Mouse (Mus musculus): ENCODE data around the gene Pip4k2a.

The Pip4k2a gene

DNA sequence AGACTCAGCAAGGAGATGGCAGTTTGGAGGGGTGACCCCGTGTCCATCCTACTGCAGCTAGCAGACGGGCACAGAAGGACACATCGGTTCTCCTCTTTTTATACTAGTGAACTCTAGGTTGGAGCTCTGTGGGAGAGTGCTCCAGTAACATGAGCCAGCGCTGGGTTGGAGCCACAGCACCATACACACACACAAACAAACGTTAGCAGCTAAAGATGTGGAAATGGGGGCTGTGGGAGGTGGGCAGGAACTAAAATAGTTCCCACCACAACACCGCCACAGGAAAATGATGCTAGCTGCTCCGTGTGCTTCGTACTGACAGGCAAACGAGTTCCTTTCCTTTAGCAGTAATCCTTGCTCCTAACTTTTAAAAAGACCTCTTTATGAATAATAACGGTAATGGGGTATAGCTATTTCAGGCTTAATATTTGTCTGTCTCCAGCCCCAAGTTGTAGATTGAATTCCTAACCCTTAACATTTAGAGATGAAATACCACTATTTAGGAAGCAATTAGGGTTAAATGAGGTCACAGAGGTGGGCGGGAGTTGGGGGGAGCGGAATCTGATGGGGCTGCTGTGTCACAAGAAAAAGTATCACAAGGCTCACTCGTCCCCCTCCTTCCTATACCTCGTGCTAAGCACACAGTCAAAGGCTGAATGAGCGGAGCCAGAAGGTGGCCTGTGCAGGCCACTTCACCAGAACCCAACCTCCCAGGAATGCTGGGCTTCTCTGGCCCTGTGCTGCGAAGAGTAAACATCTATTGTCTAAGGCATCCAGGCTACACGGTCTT, 73.9 kb downstream of the Pip4k2a start:
- no peak for DNase-seq (ENCODE audit: low spot score)

DNA sequence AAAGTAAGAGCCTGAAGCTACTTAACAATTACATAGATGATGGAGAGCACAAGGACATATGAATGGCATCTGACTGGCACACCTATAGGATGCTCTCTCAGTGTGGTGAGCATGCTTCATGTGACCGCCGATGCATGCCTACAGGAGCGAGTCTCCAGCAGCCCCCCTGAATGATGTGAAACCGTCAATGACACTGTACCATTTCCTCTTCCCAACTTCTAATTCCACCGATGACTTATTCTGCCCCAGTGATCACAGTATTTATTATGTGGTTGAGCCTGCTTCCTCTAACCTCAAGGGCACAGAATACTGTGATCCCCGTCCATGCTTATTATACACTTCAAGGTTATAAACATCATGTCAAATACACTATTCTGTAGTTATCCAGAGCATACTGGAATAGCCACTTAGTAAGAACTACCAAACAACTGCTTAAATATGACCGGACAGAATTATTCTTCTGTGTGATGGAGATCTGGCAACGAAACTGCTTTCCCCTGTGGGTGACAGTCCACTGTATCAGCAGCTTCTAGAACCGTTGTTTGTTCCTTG, 74.8 kb downstream of the Pip4k2a start:
- no peak for DNase-seq (ENCODE audit: low spot score)

DNA sequence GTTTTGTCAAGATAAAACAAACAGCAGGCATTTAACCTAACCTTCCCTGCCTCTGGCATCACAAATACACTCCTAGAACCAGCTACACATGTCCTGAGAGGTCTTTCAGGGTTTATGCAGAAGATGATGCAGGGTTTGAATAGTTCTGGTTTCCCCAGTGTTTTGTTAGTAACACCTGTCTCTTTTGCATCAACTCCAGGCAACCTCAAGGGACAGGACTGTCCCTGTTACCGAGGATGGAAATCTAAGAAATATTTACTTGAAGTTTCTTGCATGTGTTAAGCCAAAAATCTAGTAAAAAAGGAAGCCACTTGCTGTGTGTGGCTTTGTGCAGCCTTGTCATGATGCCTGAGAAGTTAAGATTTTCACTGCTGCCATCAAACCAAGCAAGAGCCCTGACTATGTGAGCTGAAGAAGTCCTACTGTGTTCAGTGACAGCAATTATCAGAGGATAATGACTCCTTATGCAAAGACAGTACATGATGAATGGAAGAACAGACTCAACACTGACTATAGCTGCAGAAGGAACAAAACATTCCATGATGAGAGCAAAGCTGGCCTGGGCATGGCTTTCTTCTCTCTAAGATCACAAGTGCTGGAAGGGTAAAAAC, 76.3 kb downstream of the Pip4k2a start:
- DNase-seq (ENCODE audit: low spot score): no peak

DNA sequence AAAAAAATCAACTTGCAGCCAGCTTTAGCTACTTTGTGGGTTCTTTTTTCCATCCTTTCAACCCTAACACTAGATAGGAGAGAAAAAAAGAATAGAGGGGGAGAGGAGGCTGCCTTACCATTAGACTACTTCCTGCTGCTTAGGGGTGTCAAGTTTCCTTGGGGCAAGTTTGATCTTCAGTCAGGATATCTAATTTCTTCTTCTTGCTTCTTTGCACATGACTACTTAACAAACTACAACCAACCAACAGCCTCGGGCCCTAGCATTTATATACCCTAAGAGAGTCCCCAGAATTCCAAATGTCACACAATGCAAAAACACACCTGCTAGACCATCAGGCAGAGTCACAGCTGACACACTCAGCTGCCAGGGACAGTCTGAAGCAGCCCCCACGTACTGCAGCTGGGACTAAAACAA, 77.5 kb downstream of the Pip4k2a start:
- no peak for DNase-seq (ENCODE audit: low spot score)

DNA sequence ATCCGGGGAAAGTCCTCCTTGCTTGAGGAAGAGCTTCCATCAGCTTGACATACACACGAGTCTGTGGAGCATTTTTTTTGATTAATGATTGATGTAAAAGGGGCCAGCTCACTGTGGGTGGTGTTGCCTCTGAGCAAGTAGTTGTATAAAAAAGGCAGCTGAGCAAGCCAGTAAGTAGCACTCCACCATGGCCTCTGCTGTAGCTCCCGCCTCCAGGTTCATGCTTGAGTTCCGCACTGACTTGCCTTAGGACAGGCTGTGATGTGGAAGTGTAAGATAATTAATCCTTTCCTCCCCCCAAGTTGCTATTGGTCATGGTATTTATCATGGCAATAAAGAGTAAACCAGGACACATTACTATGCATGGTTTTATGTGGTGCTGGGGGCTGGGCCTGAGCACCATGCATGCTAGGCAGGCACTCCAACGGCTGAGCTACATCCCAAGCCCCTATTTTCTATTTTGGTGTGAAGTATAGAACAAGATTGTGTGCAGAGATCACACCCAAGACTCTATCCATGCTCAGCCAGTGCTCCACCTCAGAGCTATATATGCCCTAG, 78.0 kb downstream of the Pip4k2a start:
- no peak for DNase-seq (ENCODE audit: low spot score)

DNA sequence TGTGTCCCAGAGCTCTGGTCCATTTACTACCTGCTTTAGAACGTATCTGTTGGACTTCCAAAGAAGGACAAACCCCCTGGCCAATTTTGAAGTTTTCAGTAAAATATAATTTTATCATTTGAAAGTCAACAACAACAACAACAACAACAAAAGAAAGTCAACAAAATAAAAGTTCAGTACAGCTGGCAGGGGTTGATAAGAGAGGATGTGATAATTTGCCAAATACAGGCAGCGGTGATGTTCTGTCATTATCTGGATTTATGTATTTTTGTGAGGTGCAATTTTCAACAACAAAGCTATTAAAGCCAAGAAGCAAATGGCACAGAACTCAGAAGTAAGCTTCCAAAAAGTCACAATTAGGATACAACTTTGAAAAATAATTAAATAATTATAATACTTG, 80.1 kb downstream of the Pip4k2a start:
- DNase-seq (ENCODE audit: low spot score): no peak

DNA sequence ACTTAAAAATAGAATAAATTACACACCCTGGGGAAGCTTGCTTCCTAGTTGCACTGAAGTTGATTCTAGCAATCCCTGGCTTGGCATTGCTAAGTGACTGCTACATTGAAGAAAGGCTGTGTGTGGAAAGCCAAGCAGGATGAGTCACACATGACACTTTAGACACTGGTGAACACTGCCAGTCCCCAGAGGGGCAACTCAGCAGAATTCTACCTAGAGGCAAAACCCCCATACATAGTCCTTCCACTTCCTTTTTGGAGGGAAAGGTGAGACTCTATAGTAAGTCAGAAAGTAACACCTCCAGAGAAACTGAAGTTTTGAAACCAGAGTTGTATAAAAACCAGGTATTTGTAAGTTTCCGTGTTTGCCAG, 80.6 kb downstream of the Pip4k2a start:
- no peak for DNase-seq (ENCODE audit: low spot score)

DNA sequence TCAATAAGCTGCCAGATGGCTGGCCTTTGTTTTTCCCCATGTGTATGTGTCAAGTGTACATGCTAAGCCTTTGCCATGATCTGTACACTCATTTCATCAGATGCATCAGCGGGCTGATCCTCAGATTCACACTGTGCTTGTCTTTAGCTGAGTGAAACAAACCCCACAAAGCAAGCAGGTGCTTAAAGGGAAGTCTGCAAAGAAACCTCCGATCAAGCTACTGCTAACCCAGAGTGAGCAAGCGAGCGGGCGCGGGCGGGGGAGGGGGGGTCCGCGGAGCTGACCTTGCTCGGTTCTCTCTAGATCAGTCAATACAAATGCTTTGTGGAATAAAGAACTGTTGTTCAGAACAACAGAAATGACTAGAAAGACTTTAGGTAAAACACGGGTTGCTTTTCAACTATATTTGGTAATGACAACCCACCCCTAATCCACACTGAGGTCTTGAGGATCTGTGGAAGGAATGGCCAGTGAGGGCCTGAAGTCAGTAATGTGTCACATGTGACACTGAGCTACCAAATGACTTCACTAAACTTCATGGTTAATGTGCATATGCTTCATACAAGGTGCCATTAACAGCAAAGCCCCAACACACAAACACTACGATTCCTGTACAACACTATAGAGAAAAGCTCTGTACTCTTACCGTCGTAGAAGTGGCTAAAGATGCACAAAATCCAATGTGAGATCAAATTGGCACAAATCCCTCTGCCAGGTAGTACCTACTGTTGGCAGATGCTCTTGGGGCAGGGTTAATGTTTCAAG, 81.1 kb downstream of the Pip4k2a start:
- DNase-seq (ENCODE audit: low spot score): no peak

DNA sequence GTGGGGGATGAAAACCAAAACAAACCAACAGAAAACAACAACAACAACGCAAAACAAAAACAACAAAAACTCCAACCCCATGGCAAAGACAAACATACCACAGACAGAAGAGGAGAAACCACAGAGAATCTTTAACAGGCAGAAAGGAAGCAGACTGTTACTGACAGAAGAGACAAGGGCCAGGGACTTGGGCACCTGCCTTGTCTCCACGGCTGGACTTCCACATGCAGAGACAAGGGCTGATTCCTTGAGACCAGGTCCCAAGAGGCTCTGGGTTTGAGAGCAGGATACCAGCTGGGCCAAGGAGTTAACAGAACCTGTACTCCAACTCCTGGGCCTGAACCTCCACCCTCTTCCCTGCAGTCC, 81.9 kb downstream of the Pip4k2a start:
- no peak for DNase-seq (ENCODE audit: low spot score)

DNA sequence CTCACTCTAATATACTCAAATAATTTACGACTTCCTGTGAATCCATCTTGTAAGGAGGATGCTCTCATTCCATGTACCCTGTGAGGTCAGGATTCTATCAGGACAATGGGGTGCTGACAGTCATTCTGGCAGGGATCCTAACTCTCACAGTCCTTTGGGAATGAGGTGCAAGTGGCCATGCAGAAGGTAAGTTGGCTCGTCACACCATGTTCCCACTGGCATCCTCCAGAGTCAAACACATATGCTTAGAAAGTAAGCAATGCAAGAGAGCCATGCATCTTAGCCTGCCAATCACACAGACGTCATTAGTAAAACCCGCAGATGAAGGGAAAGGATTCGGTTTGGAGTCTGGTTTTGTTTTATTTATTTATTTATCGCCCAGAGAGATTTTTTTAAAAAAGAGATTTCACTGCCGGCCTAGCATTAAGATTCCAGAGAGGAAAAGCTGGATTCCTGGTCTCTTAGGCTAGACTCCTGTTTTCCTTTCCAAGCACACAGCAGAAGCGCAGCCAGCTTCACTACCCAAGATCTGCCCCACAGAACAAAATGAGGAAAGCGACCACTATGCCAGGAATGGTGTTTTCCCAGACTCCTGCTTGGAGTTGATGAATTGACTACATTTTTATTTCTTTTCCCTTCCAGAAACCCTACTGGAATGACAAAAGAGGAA, 82.4 kb downstream of the Pip4k2a start:
- no peak for DNase-seq (ENCODE audit: low spot score)

DNA sequence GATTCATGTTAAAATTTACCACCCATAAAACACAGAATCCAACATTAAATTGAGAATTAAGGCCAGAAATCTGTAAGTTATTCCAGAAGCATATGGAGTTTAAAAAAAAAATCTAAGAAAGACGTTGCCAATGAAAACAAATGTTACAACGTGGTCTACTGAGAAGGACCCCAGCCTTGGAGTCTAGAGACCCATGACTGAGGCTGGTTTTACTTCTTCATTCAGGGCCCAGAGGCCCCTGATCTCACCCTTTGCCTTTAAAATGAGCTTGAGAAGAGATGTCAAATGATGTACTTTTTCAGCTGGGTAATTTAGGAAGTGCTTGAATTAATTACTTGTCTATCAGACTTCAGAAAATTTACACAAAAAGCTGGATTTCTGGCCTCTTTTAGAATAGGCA, 83.2 kb downstream of the Pip4k2a start:
- DNase-seq (ENCODE audit: low spot score): no peak

DNA sequence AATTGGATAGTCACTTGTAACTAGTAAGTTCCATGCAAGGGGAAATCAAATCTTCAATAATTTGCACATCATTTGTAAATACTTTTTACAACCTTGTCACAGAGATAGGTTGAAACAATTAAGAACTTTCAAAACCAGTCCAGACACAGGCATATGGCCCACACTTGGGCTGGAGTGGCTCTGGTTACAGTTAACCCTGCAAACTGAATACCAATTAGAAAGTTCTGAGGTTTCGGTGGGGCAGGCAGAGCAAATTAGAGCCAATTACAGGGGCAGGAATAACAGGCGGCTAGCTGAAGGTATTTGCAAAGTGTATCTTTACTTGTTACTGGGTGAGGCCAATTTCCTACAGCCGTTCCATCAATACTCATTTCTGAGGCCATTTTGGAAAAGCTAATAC, 84.3 kb downstream of the Pip4k2a start:
- DNase-seq (ENCODE audit: low spot score): no peak

DNA sequence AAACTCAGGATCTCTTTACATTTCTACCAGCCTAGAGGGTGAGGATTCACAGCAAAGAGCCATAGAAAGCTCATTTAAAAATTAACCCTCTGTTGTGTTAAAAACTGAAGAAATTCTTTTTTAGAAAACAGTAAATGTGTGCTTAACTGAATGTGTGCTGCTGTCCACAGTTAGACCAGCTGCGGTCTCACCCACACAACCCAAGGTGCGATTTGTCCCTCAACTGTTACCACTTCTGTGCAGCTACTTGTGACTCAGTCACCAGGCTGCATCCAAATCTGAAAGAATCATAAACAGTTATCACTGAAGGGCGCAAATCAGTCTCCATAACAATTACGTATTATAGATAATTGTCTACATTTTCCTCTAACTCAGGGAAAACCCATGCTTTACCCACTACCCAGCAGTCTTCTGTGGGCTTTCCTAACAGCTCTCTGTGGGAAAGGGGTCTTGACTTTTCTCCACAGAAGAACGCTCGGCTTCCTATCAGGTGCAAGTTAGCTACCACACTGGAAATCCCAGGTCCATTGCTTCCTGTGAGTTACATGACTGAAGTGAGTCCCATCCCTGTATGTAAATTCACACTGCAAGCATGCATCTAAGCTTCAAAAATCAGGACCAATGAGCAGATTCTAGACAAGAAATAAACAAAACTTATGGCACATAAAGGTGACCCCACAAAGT, 86.5 kb downstream of the Pip4k2a start:
- DNase-seq (ENCODE audit: low spot score): no peak

DNA sequence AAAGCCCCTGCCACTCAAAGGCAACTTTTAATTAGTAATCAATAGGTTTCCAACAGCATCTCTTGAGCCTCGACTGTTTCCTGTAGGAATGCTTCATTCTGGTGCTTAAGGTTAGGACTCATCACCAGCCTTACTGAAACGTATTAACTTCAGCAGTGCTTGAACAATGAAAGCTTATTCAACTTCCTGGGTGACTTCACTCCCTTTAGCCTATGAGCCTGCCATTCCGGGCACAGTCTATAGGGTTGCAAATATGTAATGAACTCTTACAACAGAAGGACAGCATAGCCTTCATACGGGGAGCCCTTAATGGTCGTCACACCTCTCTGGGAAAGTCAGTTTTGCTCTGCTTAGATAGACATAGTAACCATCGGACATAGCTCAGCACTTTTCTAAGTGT, 87.7 kb downstream of the Pip4k2a start:
- no peak for DNase-seq (ENCODE audit: low spot score)

DNA sequence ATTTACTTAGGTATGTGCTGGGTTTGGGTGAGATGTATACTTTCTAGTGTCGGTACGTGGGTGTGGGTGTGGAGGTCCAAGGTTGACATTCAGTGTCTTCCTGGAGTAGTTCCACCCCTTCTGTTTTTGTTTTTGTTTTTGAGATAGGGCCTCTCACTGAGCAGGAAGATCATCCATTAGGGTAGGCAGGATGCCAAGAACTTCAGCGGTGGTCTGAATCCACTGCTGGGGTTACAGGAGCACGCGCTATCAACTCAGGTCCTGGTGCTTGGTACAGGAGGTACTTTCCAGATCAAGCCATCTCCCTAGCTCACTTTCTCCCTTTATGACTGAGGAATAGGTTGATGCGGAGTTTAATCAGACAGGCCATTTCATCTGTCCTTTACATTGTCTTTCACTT, 88.2 kb downstream of the Pip4k2a start:
- no peak for DNase-seq (ENCODE audit: low spot score)

DNA sequence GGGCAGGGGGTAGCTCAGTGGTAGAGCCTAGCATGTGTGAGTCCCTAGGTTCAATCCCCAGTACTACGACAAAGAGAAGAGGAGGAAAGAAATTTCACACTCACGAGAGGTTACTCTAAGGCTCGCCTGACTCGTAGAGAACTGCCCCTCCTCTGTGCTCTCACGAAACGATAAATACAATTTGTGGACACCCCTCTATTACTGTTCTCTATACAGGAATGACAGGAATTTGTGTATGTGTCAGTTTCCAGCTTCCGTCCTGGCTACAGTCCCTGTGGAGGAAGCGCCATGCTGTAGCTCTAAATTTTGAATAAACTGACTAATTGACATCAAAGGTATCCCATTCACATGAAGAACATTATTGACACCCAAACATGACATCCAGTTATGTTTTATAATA, 90.7 kb downstream of the Pip4k2a start:
- no peak for DNase-seq (ENCODE audit: low spot score)

DNA sequence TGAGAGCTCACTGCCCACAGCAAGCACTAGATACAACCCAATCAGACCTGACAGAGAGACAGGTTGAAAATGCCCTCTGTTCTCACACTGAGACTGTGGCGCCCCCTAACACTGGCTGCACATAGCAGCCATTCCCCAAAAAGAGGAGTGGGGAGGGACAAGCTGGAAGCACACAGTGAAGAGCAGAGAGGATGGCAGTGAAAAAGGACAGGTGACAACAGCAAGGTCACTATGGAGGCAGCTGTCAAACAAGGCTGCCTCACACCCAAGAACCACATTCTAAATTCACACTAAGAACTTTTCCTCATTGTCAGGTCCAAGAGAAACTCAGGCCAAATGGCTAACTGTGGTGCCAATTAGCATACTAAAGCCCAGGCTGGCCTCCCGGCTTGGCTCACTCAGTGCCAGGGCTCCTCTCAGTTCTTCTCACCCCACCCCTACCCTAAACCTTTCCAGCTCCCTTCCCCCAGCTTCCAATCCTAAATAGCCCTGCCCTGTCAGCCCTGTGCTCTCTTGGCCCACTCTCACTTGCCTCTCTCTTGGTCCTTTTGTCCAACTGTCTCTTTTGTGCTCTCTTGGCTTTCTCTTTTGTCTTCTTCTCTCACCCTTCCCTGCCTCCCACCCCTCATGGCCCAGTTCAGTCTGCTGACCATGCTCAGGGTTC, 91.4 kb downstream of the Pip4k2a start:
- no peak for DNase-seq (ENCODE audit: low spot score)

DNA sequence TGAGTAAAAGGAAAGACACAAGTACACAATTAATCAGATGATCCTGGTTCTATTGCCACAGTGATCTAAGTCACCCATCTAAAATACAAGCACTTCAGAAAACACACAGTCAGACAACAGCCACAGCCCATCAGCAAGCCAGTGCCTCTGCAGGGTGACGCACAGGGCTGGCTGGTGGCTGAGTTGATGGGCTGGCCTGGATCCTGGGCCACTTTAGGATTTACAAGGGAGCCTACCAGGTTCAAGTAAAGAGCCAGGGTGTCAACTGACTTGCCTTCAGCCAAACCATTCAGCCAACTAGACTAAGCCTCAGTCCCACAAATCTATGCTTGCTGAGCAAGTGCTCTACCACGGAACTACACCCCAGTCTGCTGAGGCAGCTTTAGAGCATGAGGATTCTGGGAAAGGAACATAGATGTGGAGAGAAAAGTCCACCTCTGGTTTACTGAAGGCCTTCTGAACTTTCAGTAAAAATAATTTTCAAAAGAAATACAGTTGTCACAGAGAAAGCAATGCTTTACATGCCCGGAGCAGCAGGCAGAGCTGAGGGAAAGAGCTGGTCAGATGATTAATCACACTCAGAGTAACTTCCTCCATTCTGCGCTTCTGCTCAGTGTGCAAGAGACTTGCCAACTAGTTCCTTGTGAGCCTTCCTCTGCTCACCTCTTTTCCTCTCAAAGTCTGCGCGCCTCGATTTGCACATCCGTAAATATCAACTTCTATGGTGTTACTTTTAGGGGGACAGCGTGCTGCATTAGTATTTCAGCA, 94.4 kb downstream of the Pip4k2a start:
- DNase-seq (ENCODE audit: low spot score): no peak

DNA sequence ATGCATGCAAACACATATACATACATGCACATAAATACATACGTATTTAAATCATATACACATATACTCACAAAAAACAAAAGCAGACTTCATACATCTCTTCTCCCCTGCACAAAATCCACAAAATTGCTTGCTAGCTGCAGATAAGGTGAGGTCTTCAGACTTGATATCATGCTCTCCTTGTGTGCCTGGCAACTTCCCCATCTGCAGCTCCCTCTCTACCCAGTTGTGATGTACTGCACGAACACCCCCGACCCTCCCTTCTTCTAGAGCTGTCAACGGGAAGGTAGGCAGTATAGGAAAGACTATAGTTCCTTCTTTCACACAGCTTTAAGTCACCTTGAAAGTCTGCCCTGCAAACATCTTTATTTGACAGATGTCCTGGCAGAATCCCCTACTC, 96.8 kb downstream of the Pip4k2a start:
- DNase-seq (ENCODE audit: low spot score): no peak

DNA sequence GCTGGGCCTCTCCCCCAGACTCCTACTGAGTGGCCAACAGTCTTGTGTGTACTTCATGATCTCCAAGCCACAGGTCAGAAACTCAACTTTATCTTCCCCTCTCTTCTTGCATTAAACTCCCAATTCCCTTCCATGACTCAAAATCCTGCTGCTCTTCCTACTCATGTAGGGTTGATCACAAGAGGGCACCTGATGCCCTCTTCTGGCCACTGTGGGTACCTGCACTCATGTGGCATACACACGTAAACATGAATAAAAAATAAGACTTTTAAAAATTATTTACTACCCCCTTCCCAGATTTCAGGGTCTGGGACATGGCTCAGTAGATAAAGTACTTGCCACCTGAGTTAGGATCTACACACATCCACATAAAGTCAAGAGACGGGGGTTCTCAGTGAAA, 97.3 kb downstream of the Pip4k2a start:
- no peak for DNase-seq (ENCODE audit: low spot score)

Data from spleen, adult 12 weeks (tissue).